Mouse (Mus musculus) midbrain, embryonic 11.5 days (tissue): ENCODE results near the gene Olfr462. TPM values are rescaled to one million over a fixed set of nuclear protein-coding genes. Genes with fewer than 3 reads are reported as not detected.

ENCODE experiments used
- ATAC-seq: fragments of 200-750 bp; cut with Nextera tagmentation; 2 replicates; pipeline ENCODE4 v1.8.0; 2017; ENCODE audit warnings: moderate TSS enrichment, moderate library complexity; ENCODE audit not compliant: low FRiP score
- DNase-seq: peaks from one replicate; pipeline ENCODE4 v3.0.0; 2015; ENCODE audit warnings: low spot score; ENCODE audit errors: missing footprints
- H3K27ac ChIP-seq: fragments of 300-500 bp; sonication (generic); 2 replicates; pipeline ENCODE4 v1.5.1; 2014; ENCODE audit warnings: low read depth, low read length
- H3K27me3 ChIP-seq: fragments of 300-500 bp; sonication (generic); 2 replicates; pipeline ENCODE4 v1.6.1; 2014; ENCODE audit warnings: mild to moderate bottlenecking, low read length, moderate library complexity, mixed read lengths; ENCODE audit not compliant: control insufficient read depth, insufficient read depth
- H3K36me3 ChIP-seq: fragments of 300-500 bp; sonication (generic); 2 replicates; pipeline ENCODE4 v1.6.1; 2014; ENCODE audit warnings: mild to moderate bottlenecking, low read length, moderate library complexity, mixed read lengths; ENCODE audit not compliant: control insufficient read depth, insufficient read depth
- H3K4me1 ChIP-seq: fragments of 300-500 bp; sonication (generic); 2 replicates; pipeline ENCODE4 v1.6.1; 2014; ENCODE audit warnings: low read length; ENCODE audit not compliant: control insufficient read depth, insufficient read depth
- H3K4me2 ChIP-seq: fragments of 300-500 bp; sonication (generic); 2 replicates; pipeline ENCODE4 v1.6.1; 2014; ENCODE audit warnings: mild to moderate bottlenecking, moderate library complexity
- H3K4me3 ChIP-seq: fragments of 300-500 bp; sonication (generic); 2 replicates; pipeline ENCODE4 v1.5.1; 2014; ENCODE audit warnings: low read depth, low read length
- H3K9ac ChIP-seq: fragments of 300-500 bp; sonication (generic); 2 replicates; pipeline ENCODE4 v1.6.1; 2014; ENCODE audit warnings: low read length
- H3K9me3 ChIP-seq: fragments of 300-500 bp; sonication (generic); 2 replicates; pipeline ENCODE4 v1.6.1; 2016; ENCODE audit warnings: low read length; ENCODE audit not compliant: control insufficient read depth
- WGBS: fragments of 180-500 bp; shearing (Covaris S2); extraction: QIAGEN DNeasy Blood & Tissue Kit; methylation state at CpG from one replicate; pipeline ENCODE4 v1.1.7; 2014; 5-methylcytosine and 5-hydroxymethylcytosine counted together
- polyA plus RNA-seq: library from polyadenylated mRNA; unstranded; fragments of >200 nt; fragmentation: Nextera tagmentation; extraction: Ambion mirVana; gene quantifications from 2 replicates; pipeline ENCODE4 v1.2.1, GENCODE M21; 2014

The Olfr462 gene
- not detected in 2 replicates for polyA plus RNA-seq

DNA sequence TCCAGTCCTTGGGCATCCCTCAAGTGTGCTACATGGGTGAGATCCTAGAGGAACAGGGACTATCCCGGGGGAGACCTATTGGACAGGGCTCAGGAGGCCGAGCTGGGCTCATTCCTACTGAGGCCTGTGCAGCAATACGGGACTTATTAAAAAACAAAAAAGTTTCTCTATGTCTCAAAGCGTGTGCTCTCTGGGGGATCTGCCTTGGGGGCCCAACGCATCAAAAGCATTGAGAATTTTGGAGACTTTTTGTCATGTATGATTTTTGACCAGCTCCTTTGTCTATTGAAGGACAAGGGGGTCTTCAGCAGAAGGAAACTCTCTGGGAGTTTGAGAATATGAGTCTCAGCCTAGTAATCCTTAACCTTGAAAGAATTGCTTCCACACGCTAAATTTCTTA lies at the start of gene Olfr462:
Gene Olfr462, minus strand, starts transcription at position 101 of the 400 bp plus-strand sequence.
- 91% methylated on average over 6 of the region's 6 CpGs for WGBS
- Histone ChIP-seq H3K9ac (no peak within 1 kb of the TSS), H3K27me3 (no peaks in the 10 kb centered on the region), H3K27ac (no peak within 1 kb of the TSS), H3K4me1 (no peaks in the 10 kb centered on the region), H3K36me3 (no peaks in the 10 kb centered on the region), H3K4me3 (no peak within 1 kb of the TSS), H3K4me2 (no peak within 1 kb of the TSS), H3K9me3 (no peaks in the 10 kb centered on the region)
- ATAC-seq = no peak
- no peak for DNase-seq

DNA sequence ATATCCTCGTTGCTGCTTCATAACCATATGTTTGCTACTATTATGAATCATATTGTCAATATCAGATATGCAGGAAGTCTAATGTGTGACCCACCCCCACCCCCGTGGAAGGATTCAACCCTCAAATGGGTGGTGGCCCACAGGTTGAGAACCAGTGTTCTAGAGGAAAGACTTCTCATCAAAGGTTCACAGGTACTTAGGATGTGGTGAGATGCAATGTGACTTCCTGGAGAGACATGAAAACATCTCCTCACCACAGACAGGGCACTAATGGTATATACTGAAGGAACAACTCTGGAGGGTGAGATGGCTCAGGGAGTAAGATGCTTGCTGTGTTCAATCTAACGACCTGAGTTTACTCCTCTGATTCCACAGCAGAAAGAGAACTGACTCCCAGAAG lies 43.4 kb upstream of the Olfr462 start:
- Histone ChIP-seq H3K9ac (no peak overlapping the region), H3K27ac (no peak overlapping the region), H3K4me3 (no peak overlapping the region), H3K27me3 (no peaks in the 10 kb centered on the region), H3K36me3 (no peaks in the 10 kb centered on the region), H3K9me3 (no peaks in the 10 kb centered on the region), H3K4me2 (no peak overlapping the region), H3K4me1 (no peaks in the 10 kb centered on the region)
- no peak for ATAC-seq
- 82% methylated on average over 3 of the region's 3 CpGs for WGBS
- DNase-seq = no peak

DNA sequence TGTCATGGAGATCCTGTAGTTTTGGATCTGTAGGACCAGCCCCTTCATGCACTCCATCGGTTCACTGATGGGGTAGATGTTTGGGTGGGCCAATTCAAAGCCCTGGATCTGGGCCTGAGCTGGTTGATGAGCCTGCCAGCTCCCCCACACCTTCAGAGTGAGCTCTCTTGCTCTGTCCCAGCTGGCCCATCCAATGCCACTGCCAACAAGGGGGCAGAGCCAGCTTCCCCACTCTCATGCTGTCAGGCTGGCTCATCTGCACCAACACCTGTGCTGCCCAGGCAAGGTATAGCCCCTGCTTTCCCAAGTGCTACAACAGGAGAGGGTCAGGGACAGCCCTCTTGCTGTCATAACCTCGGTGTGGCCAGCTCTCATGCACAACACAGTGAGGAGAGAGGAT lies 41.7 kb upstream of the Olfr462 start:
- H3K27ac ChIP-seq = no peak overlapping the region
- ATAC-seq (no peak), DNase-seq (no peak)
- no peaks in the 10 kb centered on the region for H3K36me3 ChIP-seq
- no peak overlapping the region for H3K4me2 ChIP-seq
- no peaks in the 10 kb centered on the region for H3K27me3 ChIP-seq
- H3K9ac ChIP-seq = no peak overlapping the region
- H3K9me3 ChIP-seq = no peaks in the 10 kb centered on the region
- H3K4me3 ChIP-seq = no peak overlapping the region
- 79% methylated on average over 2 of the region's 2 CpGs for WGBS
- H3K4me1 ChIP-seq = no peaks in the 10 kb centered on the region

GRCm38 (mm10) chr11:87930348-87930747 lies 38.3 kb upstream of the Olfr462 start:
- WGBS = 93% methylated on average over 2 of the region's 2 CpGs
- Histone ChIP-seq H3K4me3 (no peak overlapping the region), H3K4me2 (no peak overlapping the region), H3K36me3 (no peaks in the 10 kb centered on the region), H3K9ac (no peak overlapping the region), H3K9me3 (no peaks in the 10 kb centered on the region), H3K27me3 (no peaks in the 10 kb centered on the region), H3K4me1 (no peaks in the 10 kb centered on the region), H3K27ac (no peak overlapping the region)
- DNase-seq (no peak), ATAC-seq (no peak)

DNA sequence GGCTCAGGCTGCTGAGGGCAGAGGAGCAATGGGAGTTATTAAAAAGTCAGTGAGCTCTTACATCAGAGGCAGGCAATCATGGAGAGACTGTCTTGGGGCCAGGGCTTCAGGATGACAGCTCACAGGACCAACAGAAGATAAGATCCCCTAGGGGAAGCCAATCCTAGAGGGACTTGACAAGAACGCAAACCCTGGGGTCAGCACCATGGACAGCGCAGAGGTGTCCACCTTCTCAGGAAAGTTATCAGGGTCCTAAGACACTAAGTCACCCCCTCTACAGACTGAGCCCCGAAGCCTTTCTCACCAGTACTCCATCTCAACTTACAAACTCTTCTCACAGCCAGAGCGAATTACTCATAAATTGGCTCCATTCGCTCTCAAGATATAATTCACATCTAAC lies 28.9 kb upstream of the Olfr462 start, which contains the start of gene Olfr464:
Gene Olfr464, minus strand, starts transcription at position 2 of the 400 bp plus-strand sequence.
- Histone ChIP-seq H3K4me3 (no peak within 1 kb of the TSS), H3K4me1 (no peaks in the 10 kb centered on the region), H3K36me3 (no peaks in the 10 kb centered on the region), H3K4me2 (no peak within 1 kb of the TSS), H3K27me3 (no peaks in the 10 kb centered on the region), H3K9ac (no peak within 1 kb of the TSS), H3K9me3 (no peaks in the 10 kb centered on the region), H3K27ac (no peak within 1 kb of the TSS)
- no peak for DNase-seq
- no peak for ATAC-seq
- WGBS = 32% methylated on average over 5 of the region's 5 CpGs

- H3K9ac ChIP-seq = no peak overlapping the region
- WGBS = 73% methylated on average over 2 of the region's 2 CpGs
- no peak overlapping the region for H3K4me2 ChIP-seq
- H3K4me3 ChIP-seq = no peak overlapping the region
- H3K27me3 ChIP-seq = no peaks in the 10 kb centered on the region
- H3K27ac ChIP-seq = no peak overlapping the region
- H3K4me1 ChIP-seq = no peaks in the 10 kb centered on the region
- H3K9me3 ChIP-seq = no peaks in the 10 kb centered on the region
- no peak for DNase-seq
- ATAC-seq = no peak
- no peaks in the 10 kb centered on the region for H3K36me3 ChIP-seq
These were observed 28.2 kb upstream of the Olfr462 start for GRCm38 (mm10) chr11:87920301-87920700.

DNA sequence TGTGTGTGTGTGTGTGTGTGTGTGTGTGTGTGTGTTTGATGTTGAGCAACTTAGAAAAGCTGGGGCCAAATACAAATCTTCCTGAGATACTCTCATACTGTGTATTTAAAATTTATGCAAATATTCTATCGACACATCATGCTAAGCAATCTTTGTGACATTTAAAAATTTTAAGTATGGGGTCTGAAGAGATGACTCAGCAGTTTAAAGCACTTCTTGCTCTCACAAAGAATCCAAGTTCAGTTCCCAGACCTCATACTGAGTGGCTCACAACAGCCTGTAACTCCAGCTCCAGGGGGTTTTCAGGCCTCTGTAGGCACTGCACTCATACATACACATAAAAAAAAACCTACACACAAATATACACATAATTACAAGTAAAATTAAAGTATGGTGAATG lies 23.9 kb upstream of the Olfr462 start:
- Histone ChIP-seq H3K4me2 (no peak overlapping the region), H3K4me3 (no peak overlapping the region), H3K27me3 (no peaks in the 10 kb centered on the region), H3K36me3 (no peaks in the 10 kb centered on the region), H3K27ac (no peak overlapping the region), H3K9me3 (no peaks in the 10 kb centered on the region), H3K9ac (no peak overlapping the region), H3K4me1 (no peaks in the 10 kb centered on the region)
- DNase-seq (no peak), ATAC-seq (no peak)
- WGBS = 81% methylated on average over 1 of the region's 1 CpGs

GRCm38 (mm10) chr11:87904331-87904730 lies 12.3 kb upstream of the Olfr462 start:
- Histone ChIP-seq H3K4me1 (no peaks in the 10 kb centered on the region), H3K4me3 (no peak overlapping the region), H3K4me2 (no peak overlapping the region), H3K9ac (no peak overlapping the region), H3K27ac (no peak overlapping the region), H3K36me3 (no peaks in the 10 kb centered on the region), H3K9me3 (no peaks in the 10 kb centered on the region), H3K27me3 (no peaks in the 10 kb centered on the region)
- no peak for ATAC-seq
- DNase-seq = no peak
- WGBS = 79% methylated on average over 3 of the region's 3 CpGs

GRCm38 (mm10) chr11:87897287-87897686 lies 5.2 kb upstream of the Olfr462 start, which contains the start of gene Olfr463:
Gene Olfr463, minus strand, starts transcription at chr11:87897387.
- Histone ChIP-seq H3K36me3 (no peaks in the 10 kb centered on the region), H3K27me3 (no peaks in the 10 kb centered on the region), H3K27ac (no peak within 1 kb of the TSS), H3K4me1 (no peaks in the 10 kb centered on the region), H3K9me3 (no peaks in the 10 kb centered on the region), H3K4me2 (no peak within 1 kb of the TSS), H3K9ac (no peak within 1 kb of the TSS), H3K4me3 (no peak within 1 kb of the TSS)
- no peak for DNase-seq
- no peak for ATAC-seq

GRCm38 (mm10) chr11:87884856-87885255 lies 7.2 kb downstream of the Olfr462 start:
- DNase-seq (no peak), ATAC-seq (no peak)
- no peak overlapping the region for H3K4me2 ChIP-seq
- WGBS = 81% methylated on average over 5 of the region's 5 CpGs
- H3K9me3 ChIP-seq = no peaks in the 10 kb centered on the region
- no peak overlapping the region for H3K27ac ChIP-seq
- H3K27me3 ChIP-seq = no peaks in the 10 kb centered on the region
- H3K4me1 ChIP-seq = no peaks in the 10 kb centered on the region
- no peak overlapping the region for H3K4me3 ChIP-seq
- no peaks in the 10 kb centered on the region for H3K36me3 ChIP-seq
- no peak overlapping the region for H3K9ac ChIP-seq
